Mouse (Mus musculus) adrenal gland, postnatal 25 days (tissue): ENCODE results near the gene Fkbp5. TPM values are rescaled to one million over a fixed set of nuclear protein-coding genes. Genes with fewer than 3 reads are reported as not detected.
"Not testable (repeated sequence)": the region's sequence is repeated elsewhere in the genome, so short reads cannot be mapped to it uniquely, and the experiment has no call there.

Source experiments
- DNase-seq: peaks from one replicate; pipeline ENCODE4 v3.0.0; 2021; ENCODE audit warnings: mixed read lengths
- long read RNA-seq: library from polyadenylated mRNA; stranded (forward); transcript quantifications from one replicate; pipeline ENCODE4 v2.0.0, GENCODE M21; 2021
- total RNA-seq: library from RNA; stranded (reverse); gene quantifications from 2 replicates; pipeline ENCODE4 v1.2.3, GENCODE M21; 2021

The Fkbp5 gene
- total RNA-seq, result 55.9 and 60.1 TPM in 2 replicates
- long read RNA-seq, transcript Fkbp5-201 (11 exons, 3,543 nt), result major isoform, 72 of 111 reads
- long read RNA-seq, partial matches to known transcripts, result 6 of 111 reads
- long read RNA-seq, other reads (novel, unspliced or antisense), result 33 of 111 reads

GRCm38 (mm10) chr17:28517441-28517955 is at the start of gene Fkbp5:
TSS of gene Fkbp5 (minus strand) at chr17:28517527.
- peak; percentile 42 for DNase-seq

- no peak for DNase-seq
Measured at GRCm38 (mm10) chr17:28565181-28565580, 47.9 kb upstream of the Fkbp5 start.

- DNase-seq, result no peak
Measured at GRCm38 (mm10) chr17:28561613-28562012, 44.3 kb upstream of the Fkbp5 start.

GRCm38 (mm10) chr17:28560598-28560997 is 43.3 kb upstream of the Fkbp5 start, which contains the start of gene Clps:
TSS of gene Clps (minus strand) at chr17:28560766.
- no peak for DNase-seq

- no peak for DNase-seq
Measured at GRCm38 (mm10) chr17:28557772-28558171, 40.4 kb upstream of the Fkbp5 start.

GRCm38 (mm10) chr17:28556635-28557396 is 39.5 kb upstream of the Fkbp5 start:
- no peak for DNase-seq

GRCm38 (mm10) chr17:28554021-28554420 is 36.7 kb upstream of the Fkbp5 start:
- DNase-seq, result not testable (repeated sequence)

- peak; percentile 64 for DNase-seq
Measured at GRCm38 (mm10) chr17:28553040-28553793, 35.9 kb upstream of the Fkbp5 start.

GRCm38 (mm10) chr17:28549111-28549510 is 31.8 kb upstream of the Fkbp5 start, which contains the start of gene Clpsl2:
TSS of gene Clpsl2 (plus strand) at chr17:28549411.
- DNase-seq, result no peak

GRCm38 (mm10) chr17:28548550-28548949 is 31.2 kb upstream of the Fkbp5 start:
- DNase-seq, result no peak

GRCm38 (mm10) chr17:28546925-28547324 is 29.6 kb upstream of the Fkbp5 start:
- no peak for DNase-seq

- no peak for DNase-seq
Measured at GRCm38 (mm10) chr17:28537881-28538280, 20.6 kb upstream of the Fkbp5 start.

GRCm38 (mm10) chr17:28533327-28533726 is 16.0 kb upstream of the Fkbp5 start:
- DNase-seq, result no peak

GRCm38 (mm10) chr17:28532557-28532956 is 15.2 kb upstream of the Fkbp5 start:
- DNase-seq, result no peak

GRCm38 (mm10) chr17:28531946-28532345 is 14.6 kb upstream of the Fkbp5 start:
- DNase-seq, result no peak

- no peak for DNase-seq
Measured at GRCm38 (mm10) chr17:28530506-28530905, 13.2 kb upstream of the Fkbp5 start, which contains the start of gene Armc12. TSS of gene Armc12 (plus strand) at chr17:28530806.

GRCm38 (mm10) chr17:28529116-28529515 is 11.8 kb upstream of the Fkbp5 start:
- no peak for DNase-seq

- peak; percentile 86 for DNase-seq
Measured at GRCm38 (mm10) chr17:28528043-28528351, 10.7 kb upstream of the Fkbp5 start.

GRCm38 (mm10) chr17:28527184-28528042 is 10.1 kb upstream of the Fkbp5 start:
- DNase-seq, result peak; percentile 70

- no peak for DNase-seq
Measured at GRCm38 (mm10) chr17:28524831-28525430, 7.6 kb upstream of the Fkbp5 start.

- no peak for DNase-seq
Measured at GRCm38 (mm10) chr17:28524009-28524695, 6.8 kb upstream of the Fkbp5 start.
